Mouse (Mus musculus) C2C12 (cell line): ENCODE measurements around the gene 2310007B03Rik.

Experiments used
- CTCF ChIP-seq: IDR thresholded peaks from one replicate; pipeline ENCODE4 v1.5.1; 2011; ENCODE audit not compliant: control insufficient read depth, insufficient read depth, insufficient read length
- MAX ChIP-seq: IDR thresholded peaks from one replicate; pipeline ENCODE4 v1.6.1; 2011; ENCODE audit warnings: mild to moderate bottlenecking, control low read depth
- USF1 ChIP-seq: IDR thresholded peaks from one replicate; pipeline ENCODE4 v1.6.1; 2011; ENCODE audit warnings: low read depth, mild to moderate bottlenecking, control low read depth, moderate library complexity

DNA sequence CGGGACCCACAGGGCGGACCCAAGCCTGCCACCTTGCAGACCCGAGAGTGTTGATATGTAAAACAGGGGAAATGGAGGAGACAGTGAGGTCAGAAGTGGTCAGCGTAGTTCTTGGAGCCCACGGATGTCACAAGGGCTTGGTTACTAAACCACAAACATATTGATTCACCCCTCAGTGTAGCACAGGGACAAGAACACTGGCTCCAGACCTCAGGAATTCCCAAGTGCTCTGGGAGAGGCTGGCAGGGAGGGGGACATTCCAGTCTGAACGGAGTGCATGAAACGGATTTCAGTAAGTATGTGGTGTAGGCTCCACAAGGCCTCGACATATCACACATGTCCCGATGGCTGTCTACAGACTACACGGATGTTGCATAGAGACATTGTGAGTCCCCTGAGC lies 1.2 kb upstream of the 2310007B03Rik start:
- no peak for TF ChIP-seq CTCF
- TF ChIP-seq USF1: no peak
- no peak for TF ChIP-seq MAX
